Mouse (Mus musculus) stomach, embryonic 16.5 days (tissue): ENCODE measurements around the gene Rec8. TPM values are rescaled to one million over a fixed set of nuclear protein-coding genes. Genes with fewer than 3 reads are reported as not detected.

Source experiments
- ATAC-seq: fragments of 200-750 bp; cut with Nextera tagmentation; 2 replicates; pipeline ENCODE4 v1.8.0; 2017; ENCODE audit warnings: moderate number of reproducible peaks, moderate TSS enrichment; ENCODE audit not compliant: insufficient read depth, low FRiP score
- H3K27ac ChIP-seq: fragments of 300-500 bp; sonication (generic); 2 replicates; pipeline ENCODE4 v1.5.1; 2014; ENCODE audit warnings: low read length
- H3K27me3 ChIP-seq: fragments of 300-500 bp; sonication (generic); 2 replicates; pipeline ENCODE4 v1.6.1; 2014; ENCODE audit warnings: low read length, control low read depth, mixed read lengths; ENCODE audit not compliant: control insufficient read depth, insufficient read depth
- H3K36me3 ChIP-seq: fragments of 300-500 bp; sonication (generic); 2 replicates; pipeline ENCODE4 v1.6.1; 2014; ENCODE audit warnings: low read length; ENCODE audit not compliant: control insufficient read depth, insufficient read depth
- H3K4me1 ChIP-seq: fragments of 300-500 bp; sonication (generic); 2 replicates; pipeline ENCODE4 v1.6.1; 2014; ENCODE audit warnings: low read length, control low read depth, mixed read lengths; ENCODE audit not compliant: control insufficient read depth, insufficient read depth
- H3K4me2 ChIP-seq: fragments of 300-500 bp; sonication (generic); 2 replicates; pipeline ENCODE4 v1.6.1; 2014; ENCODE audit warnings: low read depth, low read length, mixed read lengths
- H3K4me3 ChIP-seq: fragments of 300-500 bp; sonication (generic); replicated peaks from 2 replicates; pipeline ENCODE4 v1.5.1; 2014; ENCODE audit warnings: mild to moderate bottlenecking, low read length
- H3K9ac ChIP-seq: fragments of 300-500 bp; sonication (generic); 2 replicates; pipeline ENCODE4 v1.6.1; 2014; ENCODE audit warnings: low read length
- H3K9me3 ChIP-seq: fragments of 300-500 bp; sonication (generic); replicated peaks from 2 replicates; pipeline ENCODE4 v1.6.1; 2016; ENCODE audit warnings: low read length, control low read depth; ENCODE audit not compliant: control insufficient read depth
- WGBS: fragments of 180-500 bp; shearing (Covaris S2); extraction: QIAGEN DNeasy Blood & Tissue Kit; methylation state at CpG from one replicate; pipeline ENCODE4 v1.1.7; 2014; 5-methylcytosine and 5-hydroxymethylcytosine counted together
- polyA plus RNA-seq: library from polyadenylated mRNA; unstranded; fragments of >200 nt; fragmentation: Nextera tagmentation; extraction: Ambion mirVana; gene quantifications from 2 replicates; pipeline ENCODE4 v1.2.1, GENCODE M21; 2015

The Rec8 gene
- polyA plus RNA-seq, 1 experiment from 2014 or later = 10.9 TPM

DNA sequence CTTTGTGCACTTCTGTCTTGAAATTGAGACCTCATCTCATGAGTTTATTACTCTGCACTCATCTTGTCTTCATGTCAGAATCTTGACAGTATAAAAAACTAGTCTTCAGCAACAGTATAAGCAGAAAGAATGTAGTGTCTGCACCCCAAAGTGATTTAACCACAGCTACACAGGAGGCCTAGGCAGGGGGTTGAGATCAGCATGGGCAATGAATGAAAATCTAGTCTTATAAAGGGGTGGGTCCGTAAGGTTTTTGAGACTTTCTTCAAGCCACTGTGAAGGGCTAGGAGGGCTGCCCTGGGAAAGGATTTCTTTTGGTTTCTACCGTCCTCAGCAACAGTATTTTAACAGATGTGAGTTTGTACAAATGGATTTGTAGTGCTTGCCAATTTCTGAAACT lies 42.8 kb downstream of the Rec8 start:
- H3K27me3 ChIP-seq = no peaks in the 10 kb centered on the region
- H3K4me3 ChIP-seq = peak overlapping the region; percentile 72
- ATAC-seq = no peak
- no peak overlapping the region for H3K27ac ChIP-seq
- peak overlapping the region; percentile 87 for H3K9ac ChIP-seq
- H3K4me2 ChIP-seq = no peak overlapping the region; the same call in 1 of the 2 replicates
- 45% methylated on average over 2 of the region's 2 CpGs for WGBS
- peaks cover 7% of the 10 kb centered on the region; the same call in 1 of the 2 replicates for H3K4me1 ChIP-seq
- no peaks in the 10 kb centered on the region for H3K9me3 ChIP-seq
- peaks cover 5% of the 10 kb centered on the region for H3K36me3 ChIP-seq

- ATAC-seq = peak; percentile 27; the same call in 1 of the 2 replicates
- peak overlapping the region; percentile 88 for H3K27ac ChIP-seq
- no peaks in the 10 kb centered on the region for H3K27me3 ChIP-seq
- peak overlapping the region; percentile 86 for H3K4me3 ChIP-seq
- H3K36me3 ChIP-seq = 0 out of 2 replicates have a peak, but pooled peaks cover 6% of the 10 kb centered on the region
- WGBS = 0% methylated on average over 12 of the region's 12 CpGs
- peak overlapping the region; percentile 81 for H3K4me2 ChIP-seq
- H3K9me3 ChIP-seq = no peaks in the 10 kb centered on the region
- peak overlapping the region; percentile 88 for H3K9ac ChIP-seq
- peaks cover 12% of the 10 kb centered on the region; the same call in 1 of the 2 replicates for H3K4me1 ChIP-seq
Measured at GRCm38 (mm10) chr14:55671486-55671832, 53.6 kb downstream of the Rec8 start.

GRCm38 (mm10) chr14:55671833-55672740 lies 54.2 kb downstream of the Rec8 start, which contains the start of the genes Gmpr2 and Nedd8:
Gmpr2 (plus strand) TSS chr14:55671941.
Nedd8 (minus strand) TSS chr14:55672124.
- Histone ChIP-seq H3K4me1 (peaks cover 12% of the 10 kb centered on the region; the same call in 1 of the 2 replicates), H3K4me3 (peak within 1 kb of the TSS; percentile 86), H3K27me3 (no peaks in the 10 kb centered on the region), H3K9ac (peak within 1 kb of the TSS; percentile 88), H3K4me2 (peak within 1 kb of the TSS; percentile 81), H3K36me3 (0 out of 2 replicates have a peak, but pooled peaks cover 12% of the 10 kb centered on the region), H3K9me3 (no peaks in the 10 kb centered on the region), H3K27ac (peak within 1 kb of the TSS; percentile 88)
- under 1% methylated on average over 38 of the region's 38 CpGs for WGBS
- peak; percentile 99 for ATAC-seq

DNA sequence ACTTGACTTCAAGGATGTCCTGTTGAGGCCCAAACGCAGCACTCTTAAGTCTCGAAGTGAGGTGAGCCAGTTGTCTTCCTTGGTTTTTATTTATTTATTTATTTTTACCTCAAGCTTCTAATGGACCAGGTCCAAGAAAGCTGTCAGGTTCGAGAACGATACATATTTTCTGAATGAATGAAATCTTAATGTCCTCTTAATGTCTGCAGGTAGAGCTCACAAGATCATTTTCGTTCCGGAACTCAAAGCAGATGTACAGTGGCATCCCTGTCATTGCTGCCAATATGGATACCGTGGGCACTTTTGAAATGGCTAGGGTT lies 54.9 kb downstream of the Rec8 start:
- Histone ChIP-seq H3K27ac (peak overlapping the region; percentile 55), H3K4me1 (peaks cover 12% of the 10 kb centered on the region; the same call in 1 of the 2 replicates), H3K4me2 (peak overlapping the region; percentile 66), H3K9ac (peak overlapping the region; percentile 88), H3K36me3 (0 out of 2 replicates have a peak, but pooled peaks cover 12% of the 10 kb centered on the region), H3K27me3 (no peaks in the 10 kb centered on the region), H3K4me3 (peak overlapping the region; percentile 86), H3K9me3 (no peaks in the 10 kb centered on the region)
- ATAC-seq = no peak
- WGBS = 73% methylated on average over 7 of the region's 7 CpGs

Other genes with a start within 250 kb of the Rec8 start
- 108 and 109 TPM in 2 replicates for gene Dhrs4, start 139.3 kb upstream of the Rec8 start, polyA plus RNA-seq
- gene Carmil3, start 127.4 kb upstream of the Rec8 start, polyA plus RNA-seq = 1.8 and 1.9 TPM in 2 replicates
- 0.25 and 0.31 TPM in 2 replicates for gene Cpne6, start 107.6 kb upstream of the Rec8 start, polyA plus RNA-seq
- gene Nrl, start 93.1 kb upstream of the Rec8 start, polyA plus RNA-seq = not detected in 2 replicates
- 50.1 and 54.5 TPM in 2 replicates for gene Pck2, start 77.8 kb upstream of the Rec8 start, polyA plus RNA-seq
- 76.7 and 77.6 TPM in 2 replicates for gene Dcaf11, start 58.0 kb upstream of the Rec8 start, polyA plus RNA-seq
- 0.89 and 1.2 TPM in 2 replicates for gene A730061H03Rik, start 57.6 kb upstream of the Rec8 start, polyA plus RNA-seq
- gene Fitm1, start 42.4 kb upstream of the Rec8 start, polyA plus RNA-seq = 0.64 and 8.1 TPM in 2 replicates
- gene Psme1, start 39.9 kb upstream of the Rec8 start, polyA plus RNA-seq = 149 and 162 TPM in 2 replicates
- 11.4 and 11.5 TPM in 2 replicates for gene Emc9, start 32.7 kb upstream of the Rec8 start, polyA plus RNA-seq
- 203 and 283 TPM in 2 replicates for gene Psme2, start 26.9 kb upstream of the Rec8 start, polyA plus RNA-seq
- 18.1 and 19.1 TPM in 2 replicates for gene Rnf31, start 26.3 kb upstream of the Rec8 start, polyA plus RNA-seq
- gene Irf9, start 14.5 kb upstream of the Rec8 start, polyA plus RNA-seq = 10.7 and 12.4 TPM in 2 replicates
- gene Ipo4, start 17.9 kb downstream of the Rec8 start, polyA plus RNA-seq = 86.3 and 114 TPM in 2 replicates
- gene Gm49378, start 19.9 kb downstream of the Rec8 start, polyA plus RNA-seq = 2.0 and 2.5 TPM in 2 replicates
- 116 and 123 TPM in 2 replicates for gene Tm9sf1, start 25.8 kb downstream of the Rec8 start, polyA plus RNA-seq
- 0.50 and 1.1 TPM in 2 replicates for gene Tssk4, start 32.1 kb downstream of the Rec8 start, polyA plus RNA-seq
- 54.4 and 55.8 TPM in 2 replicates for gene Mdp1, start 42.5 kb downstream of the Rec8 start, polyA plus RNA-seq
- gene Gmpr2, start 53.9 kb downstream of the Rec8 start, polyA plus RNA-seq = 58.0 and 63.4 TPM in 2 replicates
- gene Nedd8, start 54.1 kb downstream of the Rec8 start, polyA plus RNA-seq = 462 and 484 TPM in 2 replicates
- gene Tinf2, start 63.8 kb downstream of the Rec8 start, polyA plus RNA-seq = 34.4 and 36.3 TPM in 2 replicates
- gene Tgm1, start 95.9 kb downstream of the Rec8 start, polyA plus RNA-seq = 53.1 and 72.9 TPM in 2 replicates
- 36.3 and 37.1 TPM in 2 replicates for gene Rabggta, start 104.2 kb downstream of the Rec8 start, polyA plus RNA-seq
- 107 and 125 TPM in 2 replicates for gene Dhrs1, start 127.7 kb downstream of the Rec8 start, polyA plus RNA-seq
- gene Nop9, start 127.7 kb downstream of the Rec8 start, polyA plus RNA-seq = 23.8 and 28.4 TPM in 2 replicates
- 14.8 and 15.1 TPM in 2 replicates for gene Cideb, start 140.4 kb downstream of the Rec8 start, polyA plus RNA-seq
- gene Ltb4r2, start 143.4 kb downstream of the Rec8 start, polyA plus RNA-seq = 0.71 and 0.81 TPM in 2 replicates
- gene Ltb4r1, start 147.9 kb downstream of the Rec8 start, polyA plus RNA-seq = 2.4 and 4.8 TPM in 2 replicates
- gene Adcy4, start 166.1 kb downstream of the Rec8 start, polyA plus RNA-seq = 7.7 and 8.2 TPM in 2 replicates
- 32.7 and 34.4 TPM in 2 replicates for gene Ripk3, start 170.8 kb downstream of the Rec8 start, polyA plus RNA-seq
- gene Nfatc4, start 205.1 kb downstream of the Rec8 start, polyA plus RNA-seq = 32.9 and 33.9 TPM in 2 replicates
- gene Nynrin, start 236.0 kb downstream of the Rec8 start, polyA plus RNA-seq = 18.0 and 19.3 TPM in 2 replicates